Mouse (Mus musculus) intestine, embryonic 14.5 days (tissue): ENCODE measurements around the gene Slc35a1. TPM values are rescaled to one million over a fixed set of nuclear protein-coding genes. Genes with fewer than 3 reads are reported as not detected.
A peak's percentile ranks its signal among the peaks of the same experiment; 100 is the strongest.

Experiments used
- ATAC-seq: fragments of 200-750 bp; cut with Nextera tagmentation; replicated peaks from 2 replicates; pipeline ENCODE4 v1.8.0; 2017; ENCODE audit warnings: low read depth, moderate number of reproducible peaks, moderate TSS enrichment, moderate library complexity; ENCODE audit not compliant: low FRiP score, low TSS enrichment
- DNase-seq: peaks from one replicate; pipeline ENCODE4 v3.0.0-alpha.2; 2018; ENCODE audit warnings: low spot score
- H3K27ac ChIP-seq: fragments of 300-500 bp; sonication (generic); 2 replicates; pipeline ENCODE4 v1.5.1; 2014; ENCODE audit warnings: low read depth, mild to moderate bottlenecking, control low read depth
- H3K27me3 ChIP-seq: fragments of 300-500 bp; sonication (generic); replicated peaks from 2 replicates; pipeline ENCODE4 v1.6.1; 2014; ENCODE audit warnings: low read length, control low read depth; ENCODE audit not compliant: control insufficient read depth, insufficient read depth
- H3K36me3 ChIP-seq: fragments of 300-500 bp; sonication (generic); 2 replicates; pipeline ENCODE4 v1.6.1; 2014; ENCODE audit warnings: low read length, control low read depth; ENCODE audit not compliant: control insufficient read depth, insufficient read depth
- H3K4me1 ChIP-seq: fragments of 300-500 bp; sonication (generic); replicated peaks from 2 replicates; pipeline ENCODE4 v1.6.1; 2014; ENCODE audit warnings: low read length, control low read depth, mixed read lengths; ENCODE audit not compliant: control insufficient read depth, insufficient read depth
- H3K4me2 ChIP-seq: fragments of 300-500 bp; sonication (generic); 2 replicates; pipeline ENCODE4 v1.6.1; 2014; ENCODE audit warnings: low read length
- H3K4me3 ChIP-seq: fragments of 300-500 bp; sonication (generic); 2 replicates; pipeline ENCODE4 v1.5.1; 2014; ENCODE audit warnings: low read depth, low read length, control low read depth, mixed read lengths
- H3K9ac ChIP-seq: fragments of 300-500 bp; sonication (generic); 2 replicates; pipeline ENCODE4 v1.6.1; 2014; ENCODE audit warnings: mild to moderate bottlenecking, low read length
- H3K9me3 ChIP-seq: fragments of 300-500 bp; sonication (generic); 2 replicates; pipeline ENCODE4 v1.6.1; 2016; ENCODE audit warnings: low read length, control low read depth; ENCODE audit not compliant: control insufficient read depth
- WGBS: fragments of 180-500 bp; shearing (Covaris S2); extraction: QIAGEN DNeasy Blood & Tissue Kit; methylation state at CpG from one replicate; pipeline ENCODE4 v1.1.7; 2014; 5-methylcytosine and 5-hydroxymethylcytosine counted together
- polyA plus RNA-seq: library from polyadenylated mRNA; unstranded; fragments of >200 nt; fragmentation: Nextera tagmentation; extraction: Ambion mirVana; gene quantifications from 2 replicates; pipeline ENCODE4 v1.2.1, GENCODE M21; 2014

The Slc35a1 gene
- polyA plus RNA-seq, 1 experiment from 2014 or later: 69.2 TPM

DNA sequence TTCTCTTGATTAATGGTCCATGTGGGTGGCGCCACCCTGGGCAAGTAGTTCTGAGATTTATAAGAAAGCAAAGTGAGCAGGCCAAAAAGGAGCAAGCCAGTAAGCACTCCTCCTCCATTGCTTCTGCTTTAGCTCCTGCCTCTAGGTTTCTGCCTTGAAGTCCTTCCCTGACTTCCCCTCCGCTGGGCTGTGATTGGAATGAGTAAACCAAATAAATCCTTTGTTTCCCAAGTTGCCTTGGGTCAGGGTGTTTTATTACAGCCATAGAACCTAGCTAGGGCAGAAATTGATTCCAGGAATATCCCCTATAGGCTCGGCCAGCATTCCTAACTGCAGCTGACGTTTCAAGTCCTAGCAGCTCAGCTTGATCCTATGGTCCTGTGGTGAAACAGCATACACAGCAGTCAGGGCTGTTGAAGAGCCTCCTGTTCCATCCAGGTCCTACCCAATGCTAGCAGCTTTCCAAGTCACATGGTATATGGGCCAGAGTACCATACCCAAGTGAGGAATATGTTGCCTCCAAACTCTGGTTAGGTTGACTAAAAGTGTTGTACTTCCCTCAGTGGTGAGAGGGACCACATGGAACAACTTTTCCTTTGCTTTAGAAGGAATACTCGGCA, 47.4 kb downstream of the Slc35a1 start:
- Histone ChIP-seq H3K27me3 (no peaks in the 10 kb centered on the region), H3K9me3 (no peaks in the 10 kb centered on the region), H3K9ac (no peak overlapping the region), H3K4me1 (no peaks in the 10 kb centered on the region), H3K36me3 (peaks cover 35% of the 10 kb centered on the region), H3K4me3 (no peak overlapping the region), H3K4me2 (no peak overlapping the region), H3K27ac (no peak overlapping the region)
- ATAC-seq (no peak), DNase-seq (no peak)
- 81% methylated on average over 5 of the region's 5 CpGs for WGBS

DNA sequence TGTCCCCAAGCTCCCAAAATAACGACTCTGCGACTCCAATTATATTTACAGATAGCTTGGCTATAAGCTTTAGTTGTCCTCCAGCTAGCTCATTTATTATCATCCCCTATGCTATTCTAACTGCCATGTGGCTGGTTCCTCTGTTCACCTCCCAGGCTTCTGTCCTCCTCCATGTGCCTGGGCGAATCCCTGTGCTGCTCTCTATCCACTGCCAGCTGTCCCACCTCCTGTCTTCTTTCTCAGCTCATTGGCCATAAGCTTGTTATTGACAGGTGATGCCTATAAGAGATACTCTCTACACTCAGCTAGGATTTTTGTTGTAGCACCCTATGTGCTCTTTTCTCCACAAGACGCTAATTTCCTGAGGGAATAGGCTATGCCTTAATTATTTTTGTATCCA, 49.4 kb downstream of the Slc35a1 start:
- 82% methylated on average over 4 of the region's 4 CpGs for WGBS
- peaks cover 38% of the 10 kb centered on the region for H3K36me3 ChIP-seq
- no peak overlapping the region for H3K27ac ChIP-seq
- H3K4me3 ChIP-seq: no peak overlapping the region
- H3K4me1 ChIP-seq: no peaks in the 10 kb centered on the region
- H3K9ac ChIP-seq: no peak overlapping the region
- H3K4me2 ChIP-seq: no peak overlapping the region
- no peaks in the 10 kb centered on the region for H3K27me3 ChIP-seq
- DNase-seq: no peak
- no peaks in the 10 kb centered on the region for H3K9me3 ChIP-seq
- no peak for ATAC-seq

DNA sequence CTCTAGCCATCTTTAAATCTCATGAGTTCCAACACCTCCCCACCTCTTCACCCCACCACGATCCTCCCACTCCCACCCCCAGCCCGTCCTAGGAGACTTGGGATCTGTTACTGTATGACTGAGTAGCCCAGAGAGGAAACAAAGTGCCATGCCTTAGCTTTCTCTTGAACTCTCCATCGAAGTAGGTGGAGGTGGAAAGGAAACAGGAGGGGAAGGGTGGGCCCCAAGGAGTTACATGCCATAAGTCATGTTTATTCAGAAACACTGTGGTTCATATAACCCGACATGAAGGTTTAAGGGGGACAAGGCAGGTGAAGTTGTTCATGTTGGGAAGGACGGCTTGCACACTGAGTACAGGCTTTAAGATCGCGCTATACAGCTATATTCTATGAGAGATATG, 49.9 kb downstream of the Slc35a1 start:
- Histone ChIP-seq H3K9me3 (no peaks in the 10 kb centered on the region), H3K9ac (no peak overlapping the region), H3K4me3 (no peak overlapping the region), H3K4me1 (no peaks in the 10 kb centered on the region), H3K4me2 (no peak overlapping the region), H3K27me3 (no peaks in the 10 kb centered on the region), H3K27ac (no peak overlapping the region), H3K36me3 (peaks cover 33% of the 10 kb centered on the region)
- 86% methylated on average over 7 of the region's 7 CpGs for WGBS
- ATAC-seq (no peak), DNase-seq (no peak)

DNA sequence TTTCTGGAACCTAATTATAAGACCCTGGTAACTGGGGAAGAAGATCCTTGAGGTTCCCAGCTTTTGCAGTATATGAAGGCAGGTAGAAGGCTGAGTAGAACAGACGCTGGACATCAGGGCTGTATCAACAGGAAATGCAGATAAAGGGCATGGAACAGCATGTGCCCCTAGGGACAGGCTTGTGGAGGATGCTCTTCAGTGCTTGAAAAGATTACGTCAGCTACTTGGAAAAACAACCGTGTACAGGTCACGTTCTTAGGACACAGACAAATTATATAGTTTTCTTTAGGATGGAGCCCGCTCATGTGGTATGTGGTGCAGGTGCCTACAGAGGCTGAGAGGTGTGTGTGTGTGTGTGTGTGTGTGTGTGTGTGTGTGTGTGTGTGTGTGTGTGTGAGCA, 51.2 kb downstream of the Slc35a1 start:
- H3K9me3 ChIP-seq: no peaks in the 10 kb centered on the region
- H3K4me1 ChIP-seq: no peaks in the 10 kb centered on the region
- H3K27me3 ChIP-seq: no peaks in the 10 kb centered on the region
- H3K4me2 ChIP-seq: no peak overlapping the region
- H3K9ac ChIP-seq: no peak overlapping the region
- ATAC-seq (no peak), DNase-seq (no peak)
- no peak overlapping the region for H3K4me3 ChIP-seq
- peaks cover 33% of the 10 kb centered on the region for H3K36me3 ChIP-seq
- 81% methylated on average over 5 of the region's 5 CpGs for WGBS
- no peak overlapping the region for H3K27ac ChIP-seq

DNA sequence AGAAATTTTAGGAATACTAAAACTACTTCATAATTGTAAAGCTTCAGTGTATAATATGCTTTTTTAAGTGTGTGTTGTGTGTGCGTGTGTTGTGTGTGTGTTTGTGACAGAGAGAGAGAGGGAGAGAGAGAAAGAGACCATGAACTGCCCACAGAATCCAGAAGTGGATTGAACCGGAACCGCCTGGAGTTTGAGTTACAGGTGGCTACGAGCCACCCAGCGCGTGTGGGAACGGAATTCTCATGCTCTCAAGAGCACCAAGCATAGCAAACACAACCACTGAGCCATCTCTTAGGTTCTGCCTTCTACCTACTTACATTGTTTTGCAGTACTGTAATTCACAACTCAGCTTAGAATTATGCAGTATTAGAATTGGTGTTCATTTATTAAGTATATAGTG, 53.1 kb downstream of the Slc35a1 start:
- Histone ChIP-seq H3K9me3 (no peaks in the 10 kb centered on the region), H3K36me3 (peaks cover 36% of the 10 kb centered on the region), H3K4me2 (no peak overlapping the region), H3K4me3 (no peak overlapping the region), H3K9ac (no peak overlapping the region), H3K27ac (no peak overlapping the region), H3K27me3 (no peaks in the 10 kb centered on the region), H3K4me1 (no peaks in the 10 kb centered on the region)
- ATAC-seq (no peak), DNase-seq (no peak)
- 96% methylated on average over 7 of the region's 7 CpGs for WGBS

DNA sequence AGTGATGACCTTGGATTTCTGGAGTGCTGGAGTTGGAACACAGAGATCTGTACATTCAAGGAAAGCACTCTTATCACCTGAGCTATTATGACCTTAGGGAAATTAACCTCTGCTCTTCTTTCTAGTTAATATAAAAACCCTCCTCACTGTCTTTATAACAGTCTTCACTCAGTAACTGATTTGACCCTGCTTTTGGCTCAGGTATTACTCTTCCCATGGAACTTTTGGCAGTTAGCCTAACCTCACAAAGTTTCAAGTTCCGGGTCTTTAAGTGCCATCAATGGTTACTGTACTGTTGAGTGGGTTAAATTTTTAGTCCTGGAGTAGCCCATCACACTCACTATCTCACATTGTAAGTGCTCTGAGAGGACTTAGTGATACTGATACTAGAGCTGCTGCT, 57.3 kb downstream of the Slc35a1 start:
- H3K9ac ChIP-seq: no peak overlapping the region
- no peaks in the 10 kb centered on the region for H3K4me1 ChIP-seq
- H3K4me2 ChIP-seq: no peak overlapping the region
- 87% methylated on average over 1 of the region's 1 CpGs for WGBS
- DNase-seq (no peak), ATAC-seq (no peak)
- H3K9me3 ChIP-seq: no peaks in the 10 kb centered on the region
- H3K4me3 ChIP-seq: no peak overlapping the region
- H3K27me3 ChIP-seq: no peaks in the 10 kb centered on the region
- H3K36me3 ChIP-seq: peaks cover 61% of the 10 kb centered on the region
- no peak overlapping the region for H3K27ac ChIP-seq

DNA sequence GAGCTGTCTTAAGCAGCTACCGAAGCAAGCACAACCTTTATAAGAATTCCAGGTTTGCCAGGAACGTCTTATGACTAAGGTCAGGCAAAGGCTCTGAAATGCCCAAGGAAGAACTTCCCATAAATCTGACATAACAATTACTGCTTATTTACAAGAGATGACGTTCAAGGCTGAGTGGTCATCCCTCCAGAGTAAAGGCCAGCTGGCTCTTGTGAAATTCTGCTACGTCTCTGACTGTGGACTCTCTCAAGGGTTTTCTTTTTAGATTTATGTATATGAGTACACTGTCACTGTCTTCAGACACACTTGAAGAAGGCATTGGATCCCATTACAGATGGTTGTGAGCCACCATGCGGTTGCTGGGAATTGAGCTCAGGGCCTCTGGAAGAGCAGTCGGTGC, 60.8 kb downstream of the Slc35a1 start:
- Histone ChIP-seq H3K27ac (no peak overlapping the region), H3K4me1 (no peaks in the 10 kb centered on the region), H3K36me3 (peaks cover 67% of the 10 kb centered on the region), H3K4me3 (no peak overlapping the region), H3K9ac (no peak overlapping the region), H3K9me3 (no peaks in the 10 kb centered on the region), H3K27me3 (no peaks in the 10 kb centered on the region), H3K4me2 (no peak overlapping the region)
- no peak for DNase-seq
- ATAC-seq: no peak
- 83% methylated on average over 6 of the region's 6 CpGs for WGBS

DNA sequence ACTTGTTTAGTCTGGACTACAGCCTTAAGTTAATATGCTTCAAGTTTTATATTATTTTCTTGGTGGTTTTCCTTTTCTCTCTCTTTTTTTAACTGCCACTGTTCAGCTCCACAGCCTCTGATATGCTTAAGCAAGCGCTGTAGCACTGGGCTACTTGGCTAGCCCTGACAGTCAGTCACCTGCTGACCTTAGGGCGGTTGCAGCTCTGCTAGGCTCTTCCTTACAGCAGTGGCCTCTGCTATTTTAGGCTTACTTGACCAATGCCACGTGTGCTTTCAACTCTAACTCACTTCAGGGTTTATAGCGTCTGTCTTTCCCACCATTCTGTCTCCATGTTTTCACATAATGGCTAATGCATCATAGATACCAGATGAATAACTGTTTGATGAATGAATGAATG, 61.7 kb downstream of the Slc35a1 start:
- no peaks in the 10 kb centered on the region for H3K27me3 ChIP-seq
- DNase-seq: no peak
- H3K4me1 ChIP-seq: no peaks in the 10 kb centered on the region
- H3K9ac ChIP-seq: no peak overlapping the region
- ATAC-seq: no peak
- H3K27ac ChIP-seq: no peak overlapping the region
- H3K36me3 ChIP-seq: peaks cover 59% of the 10 kb centered on the region
- no peak overlapping the region for H3K4me3 ChIP-seq
- H3K4me2 ChIP-seq: no peak overlapping the region
- 90% methylated on average over 4 of the region's 4 CpGs for WGBS
- H3K9me3 ChIP-seq: no peaks in the 10 kb centered on the region

DNA sequence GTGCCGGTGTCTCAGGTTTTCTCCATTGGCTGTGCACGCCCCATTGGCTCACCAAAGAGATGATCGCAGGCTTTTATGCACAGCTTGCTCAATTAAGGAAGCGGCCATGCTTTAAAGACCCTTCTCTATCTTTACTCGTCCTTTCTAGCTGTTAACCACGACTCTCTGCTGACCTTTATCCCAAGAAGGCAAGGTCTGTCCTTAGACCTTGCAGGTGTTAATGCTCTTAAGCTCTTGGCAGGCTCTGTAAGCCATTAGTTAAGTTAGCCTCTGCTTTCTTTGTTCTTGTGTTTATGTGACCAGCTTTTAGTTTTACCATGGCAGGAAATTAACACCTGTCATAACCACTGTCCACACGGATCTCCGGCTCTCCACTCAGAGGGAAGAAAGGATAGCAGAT, 71.1 kb downstream of the Slc35a1 start:
- H3K36me3 ChIP-seq: 0 out of 2 replicates have a peak, but pooled peaks cover 8% of the 10 kb centered on the region
- no peaks in the 10 kb centered on the region for H3K9me3 ChIP-seq
- peaks cover 15% of the 10 kb centered on the region for H3K4me1 ChIP-seq
- H3K4me2 ChIP-seq: peak overlapping the region; percentile 82
- 78% methylated on average over 8 of the region's 8 CpGs for WGBS
- H3K4me3 ChIP-seq: peak overlapping the region; percentile 78; the same call in 1 of the 2 replicates
- H3K27ac ChIP-seq: no peak overlapping the region
- no peaks in the 10 kb centered on the region for H3K27me3 ChIP-seq
- H3K9ac ChIP-seq: peak overlapping the region; percentile 65; the same call in 1 of the 2 replicates
- ATAC-seq (no peak), DNase-seq (no peak)
